Mouse (Mus musculus): ENCODE results near the gene Etl4. TPM values are rescaled to one million over a fixed set of nuclear protein-coding genes. Genes with fewer than 3 reads are reported as not detected.

Etl4 gene
- polyA plus RNA-seq, 1 experiment from 2014 or later, result 16.1 TPM

- Histone ChIP-seq H3K9me3 (ENCODE audit: control insufficient read depth) (no peaks in the 10 kb centered on the region), H3K9ac (ENCODE audit: low read depth, low read length) (no peak overlapping the region), H3K27me3 (replicated peaks; ENCODE audit: control insufficient read depth, insufficient read depth, low read length) (no peaks in the 10 kb centered on the region), H3K4me3 (ENCODE audit: low read depth, low read length) (no peak overlapping the region), H3K27ac (ENCODE audit: low read depth, low read length) (no peak overlapping the region), H3K4me1 (replicated peaks; ENCODE audit: control insufficient read depth, insufficient read depth, low read length) (peaks cover 3% of the 10 kb centered on the region; the same call in 1 of the 2 replicates), H3K36me3 (ENCODE audit: control insufficient read depth, insufficient read depth) (0 out of 2 replicates have a peak, but pooled peaks cover 5% of the 10 kb centered on the region), H3K4me2 (replicated peaks; ENCODE audit: low read depth) (no peak overlapping the region)
- ATAC-seq, result no peak
- no peak for TF ChIP-seq CTCF (IDR thresholded peaks at IDR 0.05; ENCODE audit: low read depth)
These were observed 631.7 kb downstream of the Etl4 start for GRCm38 (mm10) chr2:20541261-20541660.

GRCm38 (mm10) chr2:20542286-20542685 lies 632.7 kb downstream of the Etl4 start:
- no peak for ATAC-seq
- WGBS, result 48% methylated on average over 7 of the region's 7 CpGs
- TF ChIP-seq CTCF (IDR thresholded peaks at IDR 0.05; ENCODE audit: low read depth), result no peak
- no peak overlapping the region for H3K4me3 ChIP-seq (ENCODE audit: low read depth, low read length)
- H3K4me1 ChIP-seq (replicated peaks; ENCODE audit: control insufficient read depth, insufficient read depth, low read length), result peaks cover 4% of the 10 kb centered on the region; the same call in 1 of the 2 replicates
- no peaks in the 10 kb centered on the region for H3K9me3 ChIP-seq (ENCODE audit: control insufficient read depth)
- H3K36me3 ChIP-seq (ENCODE audit: control insufficient read depth, insufficient read depth), result 0 out of 2 replicates have a peak, but pooled peaks cover 5% of the 10 kb centered on the region
- no peaks in the 10 kb centered on the region for H3K27me3 ChIP-seq (replicated peaks; ENCODE audit: control insufficient read depth, insufficient read depth, low read length)
- no peak overlapping the region for H3K27ac ChIP-seq (ENCODE audit: low read depth, low read length)
- H3K9ac ChIP-seq (ENCODE audit: low read depth, low read length), result no peak overlapping the region
- no peak overlapping the region for H3K4me2 ChIP-seq (replicated peaks; ENCODE audit: low read depth)

- H3K4me2 ChIP-seq (replicated peaks; ENCODE audit: low read depth), result no peak overlapping the region
- H3K27me3 ChIP-seq (replicated peaks; ENCODE audit: control insufficient read depth, insufficient read depth, low read length), result no peaks in the 10 kb centered on the region
- no peak overlapping the region for H3K27ac ChIP-seq (ENCODE audit: low read depth, low read length)
- no peaks in the 10 kb centered on the region for H3K36me3 ChIP-seq (ENCODE audit: control insufficient read depth, insufficient read depth)
- H3K9ac ChIP-seq (ENCODE audit: low read depth, low read length), result no peak overlapping the region
- WGBS, result 69% methylated on average over 2 of the region's 2 CpGs
- no peak overlapping the region for H3K4me3 ChIP-seq (ENCODE audit: low read depth, low read length)
- ATAC-seq, result no peak
- H3K9me3 ChIP-seq (ENCODE audit: control insufficient read depth), result no peaks in the 10 kb centered on the region
- no peak for TF ChIP-seq CTCF (IDR thresholded peaks at IDR 0.05; ENCODE audit: low read depth)
- H3K4me1 ChIP-seq (replicated peaks; ENCODE audit: control insufficient read depth, insufficient read depth, low read length), result peaks cover 4% of the 10 kb centered on the region; the same call in 1 of the 2 replicates
These were observed 636.0 kb downstream of the Etl4 start for GRCm38 (mm10) chr2:20545624-20546023.

- peak overlapping the region; percentile 30 for H3K4me3 ChIP-seq (ENCODE audit: low read depth, low read length)
- H3K27ac ChIP-seq (ENCODE audit: low read depth, low read length), result peak overlapping the region; percentile 63
- peaks cover 4% of the 10 kb centered on the region; the same call in 1 of the 2 replicates for H3K4me1 ChIP-seq (replicated peaks; ENCODE audit: control insufficient read depth, insufficient read depth, low read length)
- H3K4me2 ChIP-seq (replicated peaks; ENCODE audit: low read depth), result peak overlapping the region; percentile 56
- ATAC-seq, result peak; percentile 56; the same call in 1 of the 2 replicates
- H3K9me3 ChIP-seq (ENCODE audit: control insufficient read depth), result no peaks in the 10 kb centered on the region
- H3K9ac ChIP-seq (ENCODE audit: low read depth, low read length), result no peak overlapping the region
- WGBS, result 9% methylated on average over 11 of the region's 11 CpGs
- H3K27me3 ChIP-seq (replicated peaks; ENCODE audit: control insufficient read depth, insufficient read depth, low read length), result no peaks in the 10 kb centered on the region
- no peak for TF ChIP-seq CTCF (IDR thresholded peaks at IDR 0.05; ENCODE audit: low read depth)
- H3K36me3 ChIP-seq (ENCODE audit: control insufficient read depth, insufficient read depth), result no peaks in the 10 kb centered on the region
These were observed 637.1 kb downstream of the Etl4 start for GRCm38 (mm10) chr2:20546496-20547348.

- 19% methylated on average over 5 of the region's 5 CpGs for WGBS
- peaks cover 4% of the 10 kb centered on the region; the same call in 1 of the 2 replicates for H3K4me1 ChIP-seq (replicated peaks; ENCODE audit: control insufficient read depth, insufficient read depth, low read length)
These were observed 637.7 kb downstream of the Etl4 start for GRCm38 (mm10) chr2:20547349-20547677.

GRCm38 (mm10) chr2:20547686-20548624 lies 638.4 kb downstream of the Etl4 start:
- H3K27me3 ChIP-seq (replicated peaks; ENCODE audit: control insufficient read depth, insufficient read depth, low read length), result no peaks in the 10 kb centered on the region
- peak; percentile 86 for ATAC-seq
- H3K9me3 ChIP-seq (ENCODE audit: control insufficient read depth), result no peaks in the 10 kb centered on the region
- peak overlapping the region; percentile 30 for H3K4me3 ChIP-seq (ENCODE audit: low read depth, low read length)
- H3K9ac ChIP-seq (ENCODE audit: low read depth, low read length), result no peak overlapping the region
- H3K4me1 ChIP-seq (replicated peaks; ENCODE audit: control insufficient read depth, insufficient read depth, low read length), result peaks cover 4% of the 10 kb centered on the region; the same call in 1 of the 2 replicates
- TF ChIP-seq CTCF (IDR thresholded peaks at IDR 0.05; ENCODE audit: low read depth), result no peak
- 24% methylated on average over 18 of the region's 18 CpGs for WGBS
- no peaks in the 10 kb centered on the region for H3K36me3 ChIP-seq (ENCODE audit: control insufficient read depth, insufficient read depth)
- H3K4me2 ChIP-seq (replicated peaks; ENCODE audit: low read depth), result peak overlapping the region; percentile 56
- H3K27ac ChIP-seq (ENCODE audit: low read depth, low read length), result peak overlapping the region; percentile 63; the same call in 1 of the 2 replicates

More at GRCm38 (mm10) chr2:20547349-20547677, 637.7 kb downstream of the Etl4 start:
- Histone ChIP-seq H3K27ac (ENCODE audit: low read depth, low read length) (peak overlapping the region; percentile 63; the same call in 1 of the 2 replicates), H3K9me3 (ENCODE audit: control insufficient read depth) (no peaks in the 10 kb centered on the region), H3K36me3 (ENCODE audit: control insufficient read depth, insufficient read depth) (no peaks in the 10 kb centered on the region), H3K9ac (ENCODE audit: low read depth, low read length) (no peak overlapping the region), H3K27me3 (replicated peaks; ENCODE audit: control insufficient read depth, insufficient read depth, low read length) (no peaks in the 10 kb centered on the region), H3K4me2 (replicated peaks; ENCODE audit: low read depth) (peak overlapping the region; percentile 56), H3K4me3 (ENCODE audit: low read depth, low read length) (peak overlapping the region; percentile 30)
- no peak for TF ChIP-seq CTCF (IDR thresholded peaks at IDR 0.05; ENCODE audit: low read depth)
- peak; percentile 87 for ATAC-seq
